Mouse (Mus musculus) lung, embryonic 16.5 days (tissue): ENCODE data around the gene R3hdm4. TPM values are rescaled to one million over a fixed set of nuclear protein-coding genes. Genes with fewer than 3 reads are reported as not detected.

Source experiments
- ATAC-seq: fragments of 200-750 bp; cut with Nextera tagmentation; 2 replicates; pipeline ENCODE4 v1.8.0; 2017; ENCODE audit warnings: low read depth, mild to moderate bottlenecking, moderate library complexity
- H3K27ac ChIP-seq: fragments of 300-500 bp; sonication (generic); 2 replicates; pipeline ENCODE4 v1.5.1; 2014; ENCODE audit warnings: mild to moderate bottlenecking, control low read depth, low read length
- H3K27me3 ChIP-seq: fragments of 300-500 bp; sonication (generic); 2 replicates; pipeline ENCODE4 v1.6.1; 2014; ENCODE audit warnings: low read depth, low read length, mixed read lengths; ENCODE audit not compliant: control insufficient read depth, insufficient read depth
- H3K36me3 ChIP-seq: fragments of 300-500 bp; sonication (generic); 2 replicates; pipeline ENCODE4 v1.6.1; 2014; ENCODE audit warnings: low read length; ENCODE audit not compliant: control insufficient read depth, insufficient read depth
- H3K4me1 ChIP-seq: fragments of 300-500 bp; sonication (generic); replicated peaks from 2 replicates; pipeline ENCODE4 v1.6.1; 2014; ENCODE audit warnings: low read length, mixed read lengths; ENCODE audit not compliant: control insufficient read depth, insufficient read depth
- H3K4me2 ChIP-seq: fragments of 300-500 bp; sonication (generic); 2 replicates; pipeline ENCODE4 v1.6.1; 2014; ENCODE audit warnings: low read depth, low read length, control low read depth
- H3K4me3 ChIP-seq: fragments of 300-500 bp; sonication (generic); 2 replicates; pipeline ENCODE4 v1.5.1; 2014; ENCODE audit warnings: mild to moderate bottlenecking, low read length, control low read depth
- H3K9ac ChIP-seq: fragments of 300-500 bp; sonication (generic); 2 replicates; pipeline ENCODE4 v1.6.1; 2014; ENCODE audit warnings: low read length, control low read depth
- H3K9me3 ChIP-seq: fragments of 300-500 bp; sonication (generic); 2 replicates; pipeline ENCODE4 v1.6.1; 2016; ENCODE audit warnings: low read length; ENCODE audit not compliant: control insufficient read depth
- WGBS: fragments of 180-500 bp; shearing (Covaris S2); extraction: QIAGEN DNeasy Blood & Tissue Kit; methylation state at CpG from one replicate; pipeline ENCODE4 v1.1.7; 2014; 5-methylcytosine and 5-hydroxymethylcytosine counted together
- polyA plus RNA-seq: library from polyadenylated mRNA; unstranded; fragments of >200 nt; fragmentation: Nextera tagmentation; extraction: Ambion mirVana; gene quantifications from 2 replicates; pipeline ENCODE4 v1.2.1, GENCODE M21; 2015

R3hdm4 gene
- polyA plus RNA-seq, 1 experiment from 2014 or later, result 151 TPM

DNA sequence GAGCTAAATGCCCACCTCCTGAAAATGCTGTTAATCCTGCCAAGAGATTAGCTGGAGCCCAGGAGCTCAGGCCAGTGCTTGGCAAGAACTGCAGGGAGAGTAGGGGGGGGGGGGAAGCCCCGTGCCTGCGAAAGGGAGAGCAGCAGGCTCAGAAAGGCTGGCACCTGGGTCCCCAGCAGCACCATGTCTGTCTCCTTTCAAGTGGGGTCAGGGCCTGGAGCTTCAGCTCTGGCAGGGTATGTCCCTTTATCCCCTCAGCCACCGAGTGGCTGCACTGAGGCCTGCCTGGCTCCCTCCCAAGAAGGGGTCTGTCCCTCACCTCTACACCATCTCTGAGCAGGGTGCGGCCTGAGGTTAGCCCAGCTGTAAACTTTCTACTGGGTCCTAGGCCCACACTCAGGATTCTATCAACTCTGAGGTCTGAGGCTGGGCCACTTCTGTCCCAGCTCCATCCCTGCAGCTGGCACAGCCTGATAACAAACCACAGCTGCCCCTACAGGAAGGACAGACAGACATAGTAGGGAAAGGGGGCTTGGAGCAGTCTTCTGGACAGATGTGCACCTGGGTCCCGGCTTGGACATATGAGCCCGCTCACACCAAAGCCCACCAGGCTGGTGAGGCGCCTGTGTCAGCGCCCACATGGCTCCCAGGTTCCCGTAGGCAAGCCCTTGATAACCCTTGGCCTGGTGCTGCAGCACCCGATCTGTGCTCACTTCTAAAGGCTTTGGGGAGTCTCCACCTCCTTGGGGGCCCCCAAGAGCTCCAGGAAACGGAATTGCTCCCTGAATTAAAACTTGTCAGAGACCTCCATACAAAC, 6.7 kb downstream of the R3hdm4 start:
- H3K27ac ChIP-seq, result peak overlapping the region; percentile 17; the same call in 1 of the 2 replicates
- H3K4me1 ChIP-seq, result peaks cover 27% of the 10 kb centered on the region
- WGBS, result 70% methylated on average over 11 of the region's 11 CpGs
- H3K4me2 ChIP-seq, result no peak overlapping the region
- H3K27me3 ChIP-seq, result peaks cover 19% of the 10 kb centered on the region
- no peaks in the 10 kb centered on the region for H3K9me3 ChIP-seq
- H3K36me3 ChIP-seq, result peaks cover 17% of the 10 kb centered on the region
- ATAC-seq, result no peak
- H3K9ac ChIP-seq, result peak overlapping the region; percentile 32
- no peak overlapping the region for H3K4me3 ChIP-seq

- no peak overlapping the region for H3K4me3 ChIP-seq
- H3K36me3 ChIP-seq, result peaks cover 17% of the 10 kb centered on the region
- H3K4me1 ChIP-seq, result peaks cover 26% of the 10 kb centered on the region
- no peak overlapping the region for H3K9ac ChIP-seq
- no peak overlapping the region for H3K27ac ChIP-seq
- no peak overlapping the region for H3K4me2 ChIP-seq
- 66% methylated on average over 20 of the region's 20 CpGs for WGBS
- no peak for ATAC-seq
- H3K27me3 ChIP-seq, result no peaks in the 10 kb centered on the region
- no peaks in the 10 kb centered on the region for H3K9me3 ChIP-seq
These were observed 8.6 kb downstream of the R3hdm4 start for GRCm38 (mm10) chr10:79912412-79912811.

GRCm38 (mm10) chr10:79910556-79910955, 10.5 kb downstream of the R3hdm4 start, which contains the start of gene Gm26602:
Gm26602 (plus strand) TSS chr10:79910856.
- H3K27me3 ChIP-seq, result no peaks in the 10 kb centered on the region
- 89% methylated on average over 4 of the region's 4 CpGs for WGBS
- peaks cover 17% of the 10 kb centered on the region for H3K4me1 ChIP-seq
- no peaks in the 10 kb centered on the region for H3K9me3 ChIP-seq
- peaks cover 27% of the 10 kb centered on the region for H3K36me3 ChIP-seq
- H3K27ac ChIP-seq, result no peak within 1 kb of the TSS
- no peak for ATAC-seq
- H3K4me2 ChIP-seq, result no peak within 1 kb of the TSS
- 0 out of 2 replicates have a peak within 1 kb of the TSS, but pooled peaks have one; percentile 24 for H3K9ac ChIP-seq
- H3K4me3 ChIP-seq, result no peak within 1 kb of the TSS

DNA sequence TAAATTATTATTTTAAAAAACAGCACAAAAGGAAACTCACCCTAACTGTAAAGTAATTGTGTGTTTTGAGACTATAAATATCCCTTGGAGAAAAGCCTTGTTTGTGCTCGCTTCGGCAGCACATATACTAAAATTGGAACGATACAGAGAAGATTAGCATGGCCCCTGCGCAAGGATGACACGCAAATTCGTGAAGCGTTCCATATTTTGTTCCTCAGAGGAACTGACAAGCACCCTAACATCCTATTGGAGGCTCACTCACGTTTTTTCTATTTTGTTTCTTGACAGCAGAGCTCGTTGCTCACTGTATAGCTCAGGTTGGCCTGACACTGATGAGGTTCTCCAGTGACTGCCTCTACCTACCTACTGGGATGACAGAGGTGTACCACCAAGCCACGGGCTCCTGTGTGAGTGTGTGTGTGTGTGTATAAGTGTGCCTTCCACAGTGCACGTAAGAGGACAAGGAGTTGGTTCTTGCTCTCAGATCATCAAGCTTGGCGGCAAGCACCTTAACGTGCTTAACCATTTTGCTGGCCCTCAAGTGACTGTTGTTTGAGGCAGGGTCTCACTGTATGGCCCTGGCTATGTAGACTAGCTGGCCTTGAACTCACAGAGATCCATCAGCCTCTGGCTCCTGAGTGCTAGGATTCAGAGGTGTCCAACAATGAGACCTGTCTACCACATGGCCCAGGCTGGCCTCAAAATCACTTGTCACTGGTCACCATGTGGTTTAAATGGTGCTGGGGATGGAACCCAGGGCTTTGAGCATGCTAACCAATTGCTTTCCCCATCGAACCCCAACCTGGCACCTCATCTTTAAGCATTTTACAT, 11.7 kb downstream of the R3hdm4 start:
- peak; percentile 62 for ATAC-seq
- Histone ChIP-seq H3K4me1 (peaks cover 6% of the 10 kb centered on the region), H3K36me3 (peaks cover 37% of the 10 kb centered on the region), H3K9ac (peak overlapping the region; percentile 11; the same call in 1 of the 2 replicates), H3K4me2 (peak overlapping the region; percentile 39), H3K27ac (peak overlapping the region; percentile 50), H3K4me3 (peak overlapping the region; percentile 9; the same call in 1 of the 2 replicates), H3K9me3 (no peaks in the 10 kb centered on the region), H3K27me3 (no peaks in the 10 kb centered on the region)
- WGBS, result 20% methylated on average over 14 of the region's 14 CpGs

DNA sequence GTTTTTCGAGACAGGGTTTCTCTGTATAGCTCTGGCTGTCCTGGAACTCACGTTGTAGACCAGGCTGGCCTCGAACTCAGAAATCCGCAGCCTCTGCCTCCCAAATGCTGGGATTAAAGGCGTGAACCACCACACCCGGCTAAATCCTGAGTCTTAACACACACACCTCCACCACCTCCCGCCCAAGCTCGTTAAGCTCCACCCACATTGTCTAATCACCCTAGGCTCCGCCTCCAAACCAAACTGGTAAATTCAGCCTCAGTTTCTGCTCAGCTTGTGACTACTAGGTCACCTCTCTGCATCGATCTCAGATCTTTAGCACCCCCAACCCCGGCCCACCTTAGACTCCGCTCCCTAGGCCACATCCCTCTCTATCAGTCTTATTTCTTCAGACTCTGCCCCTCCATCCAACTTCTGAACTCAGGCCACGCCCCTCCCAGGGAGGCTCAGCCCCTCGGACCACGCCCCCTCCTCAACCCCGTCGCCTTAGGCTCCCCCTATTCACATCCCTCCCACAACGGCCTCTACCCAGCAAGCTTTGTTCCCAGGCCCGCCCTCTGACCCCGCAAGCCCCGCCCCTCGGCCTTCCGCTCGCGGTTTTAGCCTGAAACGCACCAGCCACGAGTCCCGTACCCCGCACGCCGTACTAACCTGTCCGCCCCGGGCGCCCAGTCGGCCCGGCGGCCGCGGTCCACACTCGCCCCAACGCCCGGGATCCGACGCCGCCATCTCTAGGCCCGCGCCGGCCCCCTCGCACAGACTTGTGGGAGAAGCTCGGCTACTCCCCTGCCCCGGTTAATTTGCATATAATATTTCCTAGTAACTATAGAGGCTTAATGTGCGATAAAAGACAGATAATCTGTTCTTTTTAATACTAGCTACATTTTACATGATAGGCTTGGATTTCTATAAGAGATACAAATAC, 12.6 kb downstream of the R3hdm4 start, which contains the start of gene Med16:
Gene Med16 (minus strand): TSS at position 757 of the 925 bp plus-strand sequence.
- H3K9ac ChIP-seq, result peak within 1 kb of the TSS; percentile 97
- H3K9me3 ChIP-seq, result no peaks in the 10 kb centered on the region
- H3K4me2 ChIP-seq, result peak within 1 kb of the TSS; percentile 58
- WGBS, result 2% methylated on average over 52 of the region's 52 CpGs
- peaks cover 41% of the 10 kb centered on the region for H3K36me3 ChIP-seq
- peak within 1 kb of the TSS; percentile 85 for H3K4me3 ChIP-seq
- peaks cover 5% of the 10 kb centered on the region; the same call in 1 of the 2 replicates for H3K4me1 ChIP-seq
- peak within 1 kb of the TSS; percentile 97 for H3K27ac ChIP-seq
- no peaks in the 10 kb centered on the region for H3K27me3 ChIP-seq
- peak; percentile 98 for ATAC-seq

DNA sequence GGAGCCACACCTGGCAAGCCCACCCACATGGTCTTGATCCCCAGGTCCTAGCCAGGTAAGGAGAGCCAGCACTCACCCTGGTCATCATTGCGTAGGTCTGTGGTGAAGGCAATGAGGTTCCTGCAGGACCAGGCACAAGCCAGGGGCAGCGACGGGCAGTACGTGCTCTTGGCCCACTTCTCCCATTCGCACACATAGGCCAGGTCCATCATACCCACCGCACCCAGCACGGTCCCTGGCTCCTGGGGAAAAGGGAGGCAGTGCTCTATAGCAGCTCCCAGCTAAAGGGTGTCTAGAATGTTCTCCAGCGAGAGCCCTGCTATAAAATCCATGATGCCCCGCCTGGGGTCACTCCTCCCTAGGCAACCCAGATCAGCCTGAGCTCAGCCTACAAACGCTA, 13.6 kb downstream of the R3hdm4 start:
- Histone ChIP-seq H3K27me3 (no peaks in the 10 kb centered on the region), H3K9ac (no peak overlapping the region), H3K4me2 (no peak overlapping the region), H3K36me3 (peaks cover 45% of the 10 kb centered on the region), H3K4me1 (peaks cover 5% of the 10 kb centered on the region; the same call in 1 of the 2 replicates), H3K4me3 (no peak overlapping the region), H3K9me3 (no peaks in the 10 kb centered on the region), H3K27ac (no peak overlapping the region)
- no peak for ATAC-seq
- WGBS, result 91% methylated on average over 10 of the region's 10 CpGs

DNA sequence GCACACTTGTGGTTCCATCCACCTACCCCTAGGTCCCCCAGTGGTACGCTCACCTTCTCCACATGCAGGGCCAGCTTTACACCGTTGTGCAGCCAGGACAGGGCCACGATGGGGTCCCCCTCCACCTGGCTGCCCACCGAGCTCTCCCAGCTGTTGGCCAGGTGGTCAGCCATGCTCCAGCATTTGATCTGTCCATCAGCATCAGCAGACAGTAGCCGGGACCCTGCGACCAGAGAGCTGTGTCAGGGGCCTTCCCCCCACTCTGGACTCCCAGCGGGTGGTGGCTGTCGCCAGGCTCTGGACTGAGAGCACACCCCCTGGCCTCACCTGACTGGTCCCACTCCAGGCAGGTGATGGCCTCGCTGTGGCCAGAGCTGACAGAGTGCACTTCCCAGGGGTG, 14.3 kb downstream of the R3hdm4 start:
- no peak for ATAC-seq
- H3K4me2 ChIP-seq, result no peak overlapping the region
- WGBS, result 89% methylated on average over 9 of the region's 9 CpGs
- peaks cover 41% of the 10 kb centered on the region for H3K36me3 ChIP-seq
- no peak overlapping the region for H3K4me3 ChIP-seq
- no peak overlapping the region for H3K27ac ChIP-seq
- no peaks in the 10 kb centered on the region for H3K9me3 ChIP-seq
- no peak overlapping the region for H3K9ac ChIP-seq
- H3K4me1 ChIP-seq, result peaks cover 5% of the 10 kb centered on the region; the same call in 1 of the 2 replicates
- H3K27me3 ChIP-seq, result no peaks in the 10 kb centered on the region

- ATAC-seq, result no peak
- no peak overlapping the region for H3K9ac ChIP-seq
- peaks cover 37% of the 10 kb centered on the region for H3K36me3 ChIP-seq
- no peaks in the 10 kb centered on the region for H3K9me3 ChIP-seq
- WGBS, result 84% methylated on average over 2 of the region's 2 CpGs
- H3K4me3 ChIP-seq, result no peak overlapping the region
- no peaks in the 10 kb centered on the region for H3K27me3 ChIP-seq
- no peak overlapping the region for H3K4me2 ChIP-seq
- H3K27ac ChIP-seq, result no peak overlapping the region
- peaks cover 9% of the 10 kb centered on the region; the same call in 1 of the 2 replicates for H3K4me1 ChIP-seq
These were observed 20.0 kb downstream of the R3hdm4 start for GRCm38 (mm10) chr10:79900951-79901410.
